Mouse (Mus musculus) heart, embryonic 11.5 days (tissue): ENCODE measurements around the gene Ece2. TPM values are rescaled to one million over a fixed set of nuclear protein-coding genes. Genes with fewer than 3 reads are reported as not detected.

ENCODE experiments used
- ATAC-seq: fragments of 200-750 bp; cut with Nextera tagmentation; replicated peaks from 2 replicates; pipeline ENCODE4 v1.8.0; 2017; ENCODE audit warnings: moderate library complexity; ENCODE audit not compliant: insufficient number of reproducible peaks, low FRiP score, low TSS enrichment
- H3K27ac ChIP-seq: fragments of 300-500 bp; sonication (generic); 2 replicates; pipeline ENCODE4 v1.5.1; 2014; ENCODE audit warnings: mild to moderate bottlenecking, low read depth, low read length
- H3K27me3 ChIP-seq: fragments of 300-500 bp; sonication (generic); 2 replicates; pipeline ENCODE4 v1.6.1; 2014; ENCODE audit warnings: mild to moderate bottlenecking, low read length, mixed read lengths; ENCODE audit not compliant: control insufficient read depth, insufficient read depth
- H3K36me3 ChIP-seq: fragments of 300-500 bp; sonication (generic); 2 replicates; pipeline ENCODE4 v1.6.1; 2014; ENCODE audit warnings: mild to moderate bottlenecking, low read length, moderate library complexity, mixed read lengths; ENCODE audit not compliant: control insufficient read depth, insufficient read depth
- H3K4me1 ChIP-seq: fragments of 300-500 bp; sonication (generic); 2 replicates; pipeline ENCODE4 v1.6.1; 2014; ENCODE audit warnings: low read length; ENCODE audit not compliant: control insufficient read depth, insufficient read depth
- H3K4me2 ChIP-seq: fragments of 300-500 bp; sonication (generic); 2 replicates; pipeline ENCODE4 v1.6.1; 2014; ENCODE audit warnings: mild to moderate bottlenecking, moderate library complexity
- H3K4me3 ChIP-seq: fragments of 300-500 bp; sonication (generic); 2 replicates; pipeline ENCODE4 v1.5.1; 2014; ENCODE audit warnings: low read depth, low read length
- H3K9ac ChIP-seq: fragments of 300-500 bp; sonication (generic); 2 replicates; pipeline ENCODE4 v1.6.1; 2014; ENCODE audit warnings: mild to moderate bottlenecking, low read depth, low read length, moderate library complexity
- H3K9me3 ChIP-seq: fragments of 300-500 bp; sonication (generic); replicated peaks from 2 replicates; pipeline ENCODE4 v1.6.1; 2016; ENCODE audit warnings: low read length; ENCODE audit not compliant: control insufficient read depth
- WGBS: fragments of 180-500 bp; shearing (Covaris S2); extraction: QIAGEN DNeasy Blood & Tissue Kit; methylation state at CpG from one replicate; pipeline ENCODE4 v1.1.7; 2014; ENCODE audit not compliant: insufficient replicate concordance; 5-methylcytosine and 5-hydroxymethylcytosine counted together
- microRNA counts: library from miRNA; unstranded; fragments of <30 nt; microRNA quantifications from one replicate; lab custom pipeline; 2015
- microRNA-seq: library from miRNA; unstranded; fragments of <30 nt; microRNA quantifications from one replicate; pipeline ENCODE4, GENCODE M21; 2016; ENCODE audit warnings: borderline number of aligned reads
- polyA plus RNA-seq: library from polyadenylated mRNA; unstranded; fragments of >200 nt; fragmentation: Nextera tagmentation; extraction: Ambion mirVana; gene quantifications from 2 replicates; pipeline ENCODE4 v1.2.1, GENCODE M21; 2014

Ece2 gene
- polyA plus RNA-seq, 1 experiment from 2014 or later = 1.6 TPM

DNA sequence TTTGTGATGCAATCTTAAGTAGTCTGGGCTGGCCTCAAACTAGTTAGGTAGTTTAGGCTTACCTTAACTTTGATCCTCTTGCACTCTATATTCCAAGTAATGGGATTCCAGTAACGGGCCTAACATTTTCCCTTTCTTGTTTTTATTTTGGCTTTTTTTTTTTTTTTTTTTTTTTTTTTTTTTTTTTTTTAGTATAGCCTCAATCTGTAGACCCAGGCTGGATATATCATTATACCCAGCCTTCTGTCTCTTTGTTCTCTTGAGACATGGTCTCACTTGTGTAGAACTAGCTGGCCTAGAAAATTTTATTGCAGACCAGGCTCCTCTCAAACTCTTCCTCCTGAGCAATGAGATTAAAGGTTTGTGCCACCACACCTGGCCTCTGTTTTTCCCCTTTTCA is 62.0 kb downstream of the Ece2 start:
- H3K4me1 ChIP-seq = peaks cover 15% of the 10 kb centered on the region; the same call in 1 of the 2 replicates
- WGBS = 89% methylated on average over 1 of the region's 1 CpGs
- H3K27ac ChIP-seq = no peak overlapping the region
- H3K36me3 ChIP-seq = peaks cover 38% of the 10 kb centered on the region
- no peak overlapping the region for H3K9ac ChIP-seq
- no peak for ATAC-seq
- H3K9me3 ChIP-seq = no peaks in the 10 kb centered on the region
- no peak overlapping the region for H3K4me3 ChIP-seq
- no peak overlapping the region for H3K4me2 ChIP-seq
- peaks cover 13% of the 10 kb centered on the region; the same call in 1 of the 2 replicates for H3K27me3 ChIP-seq

GRCm38 (mm10) chr16:20692241-20692965 is 62.8 kb downstream of the Ece2 start:
- peaks cover 15% of the 10 kb centered on the region; the same call in 1 of the 2 replicates for H3K27me3 ChIP-seq
- peaks cover 30% of the 10 kb centered on the region for H3K36me3 ChIP-seq
- no peak overlapping the region for H3K27ac ChIP-seq
- H3K9ac ChIP-seq = no peak overlapping the region
- no peak overlapping the region for H3K4me3 ChIP-seq
- no peak for ATAC-seq
- WGBS = 46% methylated on average over 16 of the region's 16 CpGs
- H3K9me3 ChIP-seq = no peaks in the 10 kb centered on the region
- H3K4me1 ChIP-seq = peaks cover 15% of the 10 kb centered on the region; the same call in 1 of the 2 replicates
- H3K4me2 ChIP-seq = peak overlapping the region; percentile 86

GRCm38 (mm10) chr16:20693111-20693701 is 63.6 kb downstream of the Ece2 start, which contains the start of gene Fam131a:
TSS of gene Fam131a (plus strand) at chr16:20693241.
- Histone ChIP-seq H3K27me3 (peaks cover 15% of the 10 kb centered on the region; the same call in 1 of the 2 replicates), H3K9me3 (no peaks in the 10 kb centered on the region), H3K4me2 (peak within 1 kb of the TSS; percentile 86), H3K9ac (peak within 1 kb of the TSS; percentile 85), H3K27ac (peak within 1 kb of the TSS; percentile 76), H3K4me1 (peaks cover 15% of the 10 kb centered on the region; the same call in 1 of the 2 replicates), H3K36me3 (peaks cover 25% of the 10 kb centered on the region), H3K4me3 (peak within 1 kb of the TSS; percentile 65)
- WGBS = under 1% methylated on average over 36 of the region's 37 CpGs
- ATAC-seq = peak; percentile 90

- Histone ChIP-seq H3K9me3 (no peaks in the 10 kb centered on the region), H3K9ac (no peak overlapping the region), H3K27me3 (peaks cover 17% of the 10 kb centered on the region; the same call in 1 of the 2 replicates), H3K4me2 (no peak overlapping the region), H3K4me3 (no peak overlapping the region), H3K36me3 (peaks cover 13% of the 10 kb centered on the region), H3K27ac (no peak overlapping the region), H3K4me1 (peaks cover 15% of the 10 kb centered on the region; the same call in 1 of the 2 replicates)
- 73% methylated on average over 8 of the region's 8 CpGs for WGBS
- no peak for ATAC-seq
Measured at GRCm38 (mm10) chr16:20694781-20695180, 65.2 kb downstream of the Ece2 start.

GRCm38 (mm10) chr16:20695622-20696323 is 66.1 kb downstream of the Ece2 start:
- Histone ChIP-seq H3K4me3 (peak overlapping the region; percentile 34), H3K4me2 (peak overlapping the region; percentile 65), H3K9ac (peak overlapping the region; percentile 59), H3K36me3 (peaks cover 5% of the 10 kb centered on the region), H3K27me3 (peaks cover 17% of the 10 kb centered on the region; the same call in 1 of the 2 replicates), H3K4me1 (peaks cover 15% of the 10 kb centered on the region; the same call in 1 of the 2 replicates), H3K27ac (no peak overlapping the region), H3K9me3 (no peaks in the 10 kb centered on the region)
- WGBS = 3% methylated on average over 46 of the region's 46 CpGs
- ATAC-seq = peak; percentile 51

MicroRNAs within 50 kb of the gene (microRNA counts, 519-probe panel; counts per million panel counts)
- microRNA mmu-miR-1224 (lab: Ali Mortazavi, UCI) = 4,758 counts per million, percentile 43 among the panel's probes with 10 or more counts

Small RNAs within 50 kb of the gene (microRNA-seq; reads per million reads assigned to microRNA genes)
- gene Mir1224 = 0.47 reads per million

Other genes with a start within 250 kb of the Ece2 start
- 54.6 and 66.1 TPM in 2 replicates for gene Abcc5, start 203.4 kb upstream of the Ece2 start, polyA plus RNA-seq
- 83.3 and 96.1 TPM in 2 replicates for gene Eif2b5, start 131.0 kb upstream of the Ece2 start, polyA plus RNA-seq
- gene Dvl3, start 112.8 kb upstream of the Ece2 start, polyA plus RNA-seq = 32.2 and 34.8 TPM in 2 replicates
- 490 and 502 TPM in 2 replicates for gene Ap2m1, start 94.3 kb upstream of the Ece2 start, polyA plus RNA-seq
- gene Abcf3, start 81.3 kb upstream of the Ece2 start, polyA plus RNA-seq = 41.4 and 44.9 TPM in 2 replicates
- gene Vwa5b2, start 40.4 kb upstream of the Ece2 start, polyA plus RNA-seq = 0.08 and 0.20 TPM in 2 replicates
- gene Eef1akmt4, start 18.2 kb upstream of the Ece2 start, polyA plus RNA-seq = 26.6 and 28.0 TPM in 2 replicates
- 0.10 TPM in 1 of 2 replicates, not detected in the other for gene Gm49333, start 18.2 kb upstream of the Ece2 start, polyA plus RNA-seq
- 39.5 and 41.3 TPM in 2 replicates for gene Alg3, start 18.1 kb upstream of the Ece2 start, polyA plus RNA-seq
- gene Camk2n2, start 8.5 kb upstream of the Ece2 start, polyA plus RNA-seq = 0.84 and 0.96 TPM in 2 replicates
- gene Psmd2, start 21.8 kb downstream of the Ece2 start, polyA plus RNA-seq = 275 and 327 TPM in 2 replicates
- 117 and 133 TPM in 2 replicates for gene Eif4g1, start 38.5 kb downstream of the Ece2 start, polyA plus RNA-seq
- 2.6 and 4.9 TPM in 2 replicates for gene Fam131a, start 63.4 kb downstream of the Ece2 start, polyA plus RNA-seq
- 65.0 and 65.9 TPM in 2 replicates for gene Polr2h, start 87.8 kb downstream of the Ece2 start, polyA plus RNA-seq
- gene Clcn2, start 87.9 kb downstream of the Ece2 start, polyA plus RNA-seq = 5.7 and 6.7 TPM in 2 replicates
- gene Chrd, start 103.3 kb downstream of the Ece2 start, polyA plus RNA-seq = 0.21 and 0.42 TPM in 2 replicates
- gene Thpo, start 104.7 kb downstream of the Ece2 start, polyA plus RNA-seq = 0.49 TPM in 1 of 2 replicates, not detected in the other